Mouse (Mus musculus): ENCODE results near the gene Trpm5.
A peak's percentile ranks its signal among the peaks of the same experiment; 100 is the strongest.

DNA sequence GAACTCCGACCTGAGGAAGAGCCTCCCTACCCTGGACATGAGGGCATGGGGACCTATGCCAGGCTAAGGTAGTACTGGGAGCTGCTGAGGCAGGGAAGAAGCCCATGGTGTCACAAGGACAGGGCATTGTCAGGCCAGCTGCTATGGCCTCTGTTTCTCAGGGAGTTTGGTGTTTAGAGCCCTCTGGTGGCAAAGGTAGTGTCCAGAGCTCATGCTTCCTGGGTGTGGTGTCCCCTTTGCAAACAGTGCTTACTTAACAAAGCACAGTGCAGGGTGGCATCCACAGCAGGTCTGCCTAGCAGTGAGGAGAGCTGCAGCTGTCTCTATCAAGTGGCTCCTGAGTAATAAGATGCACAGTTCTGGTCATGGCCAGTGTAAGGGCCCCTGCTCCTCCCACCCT, 16.4 kb upstream of the Trpm5 start:
- TF ChIP-seq POLR2A (IDR thresholded peaks at IDR 0.05; ENCODE audit: insufficient read depth, low read length) (no peak), CTCF (IDR thresholded peaks at IDR 0.05; ENCODE audit: low read depth, low read length) (peak; percentile 22), EP300 (IDR thresholded peaks at IDR 0.05; ENCODE audit: insufficient read depth, low read depth, low read length) (no peak)

All from ES-Bruce4 (cell line).